Mouse (Mus musculus): ENCODE measurements at regions not wholly inside any gene's neighbourhood (a gene's known extent, or its start where the extent isn't known, plus 50 kb on each side); places are given as distances from the start of the nearest gene placed in this dataset.

DNA sequence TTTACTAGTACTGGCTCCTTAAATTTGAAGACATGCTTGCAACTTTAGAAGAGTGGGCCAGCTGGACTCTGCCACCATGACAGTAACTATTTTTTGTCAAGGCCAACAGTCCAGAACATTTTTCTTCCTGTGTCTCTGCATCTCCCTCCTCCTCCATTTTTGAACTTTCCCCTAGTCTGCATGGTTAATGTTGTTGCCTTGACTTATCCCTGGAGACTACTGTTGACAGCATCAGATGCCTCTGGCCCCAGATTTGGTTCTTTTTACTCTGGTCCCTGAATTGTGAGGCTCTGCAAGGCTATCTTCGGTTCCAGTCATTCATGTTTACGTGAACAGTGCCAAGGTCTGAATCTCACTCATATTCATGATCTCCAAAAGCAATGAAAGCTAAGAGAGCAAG, 724.4 kb upstream of the 2610301B20Rik start:
- DNase-seq = no peak

DNA sequence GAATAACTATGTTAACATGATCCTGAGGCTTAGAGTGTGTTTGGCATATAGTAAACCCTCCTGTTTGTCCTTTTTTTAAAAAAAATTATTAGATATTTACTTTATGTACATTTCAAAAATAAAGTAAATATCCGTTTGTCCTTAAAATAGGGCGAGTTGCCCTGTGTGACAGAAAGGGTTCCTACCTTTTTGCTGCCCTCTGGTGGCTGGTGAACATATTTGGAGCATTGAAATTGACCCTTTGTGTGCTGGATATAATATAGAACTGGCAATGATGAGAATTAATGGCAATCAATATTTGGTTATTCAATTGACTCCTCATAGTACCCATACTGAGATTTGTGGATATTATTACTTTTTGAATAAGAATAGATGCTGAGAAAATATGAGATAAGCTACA, 723.8 kb upstream of the 2610301B20Rik start:
- DNase-seq = peak; percentile 1

DNA sequence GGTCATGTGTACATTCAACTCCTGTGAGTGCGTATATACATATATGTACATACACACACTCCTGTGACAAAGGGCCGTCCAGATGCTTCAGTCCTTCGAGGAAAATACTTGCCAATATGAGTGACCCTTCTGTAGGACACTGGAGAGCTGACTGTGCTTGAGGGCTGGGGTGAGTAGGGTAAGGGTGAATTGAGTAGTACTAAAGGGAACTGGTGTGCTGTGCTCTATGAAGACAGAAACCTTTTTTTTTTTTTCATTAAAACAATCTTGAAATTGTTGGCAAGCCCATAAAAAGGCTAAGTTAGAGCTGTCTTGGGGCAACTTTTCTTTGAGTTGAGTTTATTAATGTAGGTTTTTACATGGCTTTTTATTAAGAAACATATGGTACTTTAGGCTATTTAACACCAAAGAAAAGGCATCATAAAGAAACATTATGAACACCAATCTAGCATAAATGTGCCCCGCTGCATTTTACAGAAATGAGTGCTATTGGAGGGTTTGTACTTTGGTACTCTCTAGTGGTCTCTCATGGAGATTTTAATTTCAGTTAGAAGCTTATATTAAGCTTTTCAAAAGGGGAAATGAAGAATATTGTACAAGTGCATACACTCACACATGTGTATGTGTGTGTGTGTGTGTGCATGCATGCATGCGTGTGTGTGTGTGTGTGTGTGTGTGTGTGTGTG, 718.5 kb upstream of the 2610301B20Rik start:
- no peak for DNase-seq

DNA sequence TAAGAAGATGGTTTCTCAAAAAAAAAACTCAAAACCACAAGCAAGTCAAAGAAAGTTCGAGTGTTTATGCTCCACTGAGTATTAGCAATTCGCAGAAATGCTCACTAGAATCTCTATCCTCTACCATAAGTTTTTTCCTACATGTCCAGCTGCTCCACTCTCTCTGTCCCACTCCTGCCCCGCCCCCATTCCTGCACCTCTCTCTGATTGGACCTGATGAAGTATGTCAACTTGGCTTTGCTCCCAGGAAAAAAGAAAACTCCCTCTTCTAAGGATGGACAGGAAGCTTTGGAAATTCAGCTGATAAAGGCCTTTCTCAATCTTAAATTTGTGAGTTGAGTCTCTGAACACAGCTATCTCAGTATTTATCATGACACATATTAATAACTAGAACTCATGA, 684.4 kb upstream of the 2610301B20Rik start:
- no peak for DNase-seq

DNA sequence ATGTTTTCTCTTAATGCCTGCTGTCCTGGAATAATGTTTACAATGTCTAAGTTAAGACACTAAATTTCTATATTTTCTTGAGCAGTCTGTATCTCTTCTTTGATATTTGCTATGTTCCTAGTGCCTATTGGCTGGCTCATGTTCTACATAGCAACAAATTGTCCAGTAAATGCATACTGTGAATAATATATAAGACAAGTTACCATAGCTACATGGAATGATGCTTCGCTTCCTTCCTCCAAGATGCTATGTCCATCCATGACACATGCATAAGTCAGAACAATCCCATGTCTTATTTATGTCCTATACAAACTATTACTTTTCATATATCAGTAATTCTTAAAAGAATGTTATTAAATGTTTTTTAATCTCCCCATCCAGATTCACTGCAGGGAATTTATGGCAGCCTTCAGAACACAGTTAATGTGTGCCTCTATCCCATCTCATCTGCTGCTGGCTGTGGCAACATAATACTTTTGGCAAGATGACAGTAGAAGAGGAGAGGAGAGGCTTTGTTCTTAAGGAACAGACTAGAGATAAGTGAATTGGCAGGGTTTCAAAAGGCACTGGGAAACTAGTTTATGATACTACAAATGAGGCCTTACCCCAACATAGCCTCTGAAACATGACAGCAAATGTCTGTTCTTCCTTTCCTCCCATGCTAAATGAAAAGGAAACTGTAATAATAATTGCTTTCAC, 676.9 kb upstream of the 2610301B20Rik start:
- DNase-seq = no peak

DNA sequence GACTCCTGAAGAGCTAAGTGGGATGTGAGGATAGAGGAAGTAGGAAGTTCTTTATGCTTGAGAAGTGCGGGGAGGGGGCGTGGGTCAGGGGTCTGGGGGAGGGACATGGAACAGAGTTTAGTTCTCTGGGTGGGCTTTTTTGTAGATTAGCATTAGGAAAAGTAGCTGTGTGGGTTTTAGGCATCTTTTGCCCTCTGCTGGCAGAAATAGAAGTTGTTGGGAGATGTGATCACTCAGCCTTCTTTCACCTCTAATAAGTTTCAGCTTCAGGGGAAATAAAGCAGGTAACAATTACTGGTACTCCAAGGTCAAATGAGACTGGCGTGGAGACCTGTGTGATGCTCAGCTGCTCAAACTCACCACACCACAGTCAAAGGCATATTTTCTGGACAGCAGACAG, 672.5 kb upstream of the 2610301B20Rik start:
- no peak for DNase-seq

DNA sequence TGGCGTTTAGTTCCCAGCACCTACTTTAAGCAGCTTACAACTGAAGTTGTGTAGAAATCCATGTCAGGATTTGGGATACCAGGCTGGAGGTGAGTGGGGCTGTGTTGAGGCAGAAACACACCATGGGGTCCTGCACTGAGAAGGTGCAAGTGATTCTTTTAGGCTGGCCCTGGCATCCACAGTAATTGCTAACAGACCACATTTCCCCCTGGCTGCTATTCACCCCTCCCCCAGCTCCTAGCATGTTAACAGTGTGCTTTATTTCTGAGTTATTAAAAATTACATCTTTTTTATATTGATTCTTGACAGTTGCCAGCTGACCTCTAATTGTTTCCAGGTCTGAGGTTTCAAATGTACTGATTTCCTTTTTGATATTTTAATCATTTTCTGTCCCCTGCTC, 670.1 kb upstream of the 2610301B20Rik start:
- no peak for DNase-seq

DNA sequence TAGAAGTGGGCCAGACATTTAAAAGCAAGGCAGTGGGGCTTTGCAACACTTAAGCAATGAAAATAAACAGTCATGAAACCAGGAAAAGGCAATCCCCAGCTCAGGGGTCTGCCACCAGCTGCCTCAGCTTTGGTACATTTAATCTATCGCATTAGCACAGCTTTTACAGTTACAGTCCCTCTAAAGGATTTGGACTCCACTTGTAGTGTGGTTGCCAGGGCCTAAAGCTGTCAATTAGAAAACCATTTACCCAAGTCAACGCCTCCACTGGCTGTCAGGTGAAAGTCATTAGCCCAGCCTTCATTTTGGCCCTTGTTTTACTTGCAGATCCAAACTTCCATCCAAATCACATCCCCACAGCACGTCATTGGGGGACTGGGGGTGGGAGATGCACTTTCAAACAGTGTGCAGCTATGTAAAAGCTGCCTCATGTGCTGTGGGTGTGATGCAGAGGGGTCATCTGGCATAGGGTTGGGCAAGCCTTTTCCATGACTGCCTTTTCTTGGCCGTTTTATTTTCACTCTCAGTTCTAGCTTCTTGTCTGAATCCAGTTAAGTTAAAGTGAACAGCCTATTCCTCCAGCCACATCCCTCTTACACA, 664.9 kb upstream of the 2610301B20Rik start:
- no peak for DNase-seq

DNA sequence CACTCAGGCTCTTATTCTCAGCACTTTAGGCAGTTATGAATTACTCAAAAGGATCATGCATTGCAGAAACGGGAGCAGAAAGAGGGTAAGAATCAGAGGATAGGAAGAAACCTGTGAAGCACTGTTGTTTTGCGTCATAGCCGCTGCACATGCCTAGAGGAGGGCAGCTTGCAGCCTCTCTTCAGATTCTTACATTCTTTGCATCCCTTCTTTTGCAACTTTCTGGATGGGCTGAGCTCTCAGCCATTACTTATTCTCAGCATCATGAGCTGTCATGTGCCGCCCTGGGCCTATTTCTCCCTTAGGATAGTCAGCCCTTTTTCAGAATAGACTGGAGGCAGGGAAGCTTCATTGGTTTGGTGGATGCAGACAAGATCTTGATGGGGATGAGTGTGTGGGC, 663.0 kb upstream of the 2610301B20Rik start:
- DNase-seq = no peak

DNA sequence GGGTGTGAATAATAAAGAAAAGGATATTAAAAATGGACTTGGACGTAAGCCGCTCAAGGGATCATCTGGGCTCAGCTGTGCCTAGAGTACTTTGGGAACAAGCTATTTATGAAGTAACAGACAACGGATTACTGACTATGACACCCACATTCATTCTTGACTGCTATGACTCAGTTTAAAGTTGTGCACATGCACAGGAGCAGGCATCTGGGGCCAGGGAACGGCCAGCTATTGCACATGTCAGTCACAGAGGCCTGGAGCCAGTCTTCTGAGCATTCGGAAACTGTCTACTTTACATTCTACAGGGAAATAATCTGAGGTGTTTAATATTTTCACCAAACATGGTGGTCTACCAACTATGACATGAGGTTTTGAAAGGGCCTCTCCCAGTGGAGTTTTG, 639.0 kb upstream of the 2610301B20Rik start:
- no peak for DNase-seq

DNA sequence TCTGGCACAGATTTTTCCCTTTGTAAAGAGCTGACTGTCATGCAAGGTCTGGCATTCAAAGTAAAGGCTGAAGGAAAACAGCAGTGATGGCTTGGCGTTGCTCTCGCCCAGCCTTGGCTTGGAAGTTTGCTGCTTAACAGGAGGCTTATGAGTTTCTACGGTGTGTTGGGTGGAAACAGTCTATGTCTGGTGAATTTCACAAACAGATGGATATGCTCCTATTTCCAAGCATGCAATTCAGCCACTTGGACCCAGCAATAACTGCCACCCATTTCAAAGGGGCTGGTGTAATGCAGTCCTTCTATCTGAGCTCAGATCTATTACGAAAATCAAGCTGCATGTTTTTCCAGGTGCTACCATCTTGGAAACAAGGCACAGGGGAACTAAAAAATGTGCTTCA, 632.2 kb upstream of the 2610301B20Rik start:
- DNase-seq = no peak

DNA sequence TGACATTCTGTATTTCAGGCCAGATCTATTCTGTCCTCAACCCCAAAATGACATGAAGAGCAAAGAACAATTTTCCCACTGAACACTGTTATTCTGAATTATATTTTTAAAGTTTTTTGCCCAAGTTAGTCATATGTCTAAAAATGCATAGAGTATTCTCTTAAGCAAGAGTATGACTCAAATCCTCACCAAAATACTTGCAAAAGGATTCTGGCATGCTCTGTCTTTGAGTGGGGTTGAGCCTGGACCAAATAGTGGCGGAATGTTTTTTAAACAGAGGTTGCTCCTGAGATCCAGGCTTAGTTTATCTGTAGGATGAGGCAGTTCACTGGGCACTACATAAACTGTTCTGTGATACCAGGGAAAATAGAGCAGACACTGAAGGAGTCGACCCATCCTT, 631.4 kb upstream of the 2610301B20Rik start:
- DNase-seq = no peak

DNA sequence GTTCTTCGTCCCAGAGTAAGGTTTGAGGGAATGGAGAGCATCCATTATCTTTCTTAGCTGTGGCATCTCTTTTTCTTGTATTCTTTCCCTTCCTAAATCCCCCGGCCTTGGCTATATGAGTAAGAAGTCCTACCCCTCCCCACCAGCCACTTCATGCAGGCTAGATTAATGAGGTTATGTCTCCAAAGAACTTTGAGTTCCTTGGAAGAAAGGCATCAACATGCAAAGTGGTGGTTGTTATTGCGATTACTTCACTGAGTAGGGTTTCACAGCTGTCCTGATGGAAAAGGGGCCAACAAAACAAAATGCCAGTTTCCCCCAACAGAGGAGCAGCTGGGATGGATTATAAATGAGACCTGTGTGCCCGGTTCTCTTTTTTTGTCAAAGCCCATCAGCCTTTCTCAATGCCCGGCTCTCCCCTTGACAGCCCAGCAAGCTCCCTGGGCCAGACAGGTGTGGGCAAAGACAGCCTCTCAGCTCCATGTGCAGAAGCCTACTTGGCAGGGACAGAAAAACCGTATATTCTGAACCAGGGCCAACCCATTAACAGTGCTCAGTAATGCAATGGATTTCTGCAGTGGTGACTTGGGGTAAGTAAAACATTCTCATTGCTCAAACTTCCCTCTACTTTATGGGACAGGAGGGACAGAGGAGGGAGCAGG, 620.1 kb upstream of the 2610301B20Rik start:
- no peak for DNase-seq

DNA sequence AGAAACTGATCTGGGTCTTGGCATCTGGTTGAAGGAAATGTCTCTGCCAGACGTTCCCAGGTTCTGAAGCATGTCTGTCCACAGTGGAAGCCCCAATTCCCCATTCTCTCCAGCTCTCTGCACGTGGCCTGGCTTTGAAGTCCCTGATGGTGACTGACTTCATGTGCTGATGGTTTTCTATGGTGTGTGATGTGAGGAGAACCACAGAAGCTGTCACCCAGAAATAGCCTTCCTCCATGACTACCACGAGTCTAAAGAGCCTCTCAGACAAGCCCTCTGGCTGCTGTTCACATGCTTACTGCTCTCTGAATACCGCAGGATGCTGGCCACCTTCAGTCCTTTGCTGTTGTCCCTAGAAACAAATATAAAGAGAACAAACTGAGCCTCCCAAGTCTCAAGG, 616.8 kb upstream of the 2610301B20Rik start:
- DNase-seq = no peak

DNA sequence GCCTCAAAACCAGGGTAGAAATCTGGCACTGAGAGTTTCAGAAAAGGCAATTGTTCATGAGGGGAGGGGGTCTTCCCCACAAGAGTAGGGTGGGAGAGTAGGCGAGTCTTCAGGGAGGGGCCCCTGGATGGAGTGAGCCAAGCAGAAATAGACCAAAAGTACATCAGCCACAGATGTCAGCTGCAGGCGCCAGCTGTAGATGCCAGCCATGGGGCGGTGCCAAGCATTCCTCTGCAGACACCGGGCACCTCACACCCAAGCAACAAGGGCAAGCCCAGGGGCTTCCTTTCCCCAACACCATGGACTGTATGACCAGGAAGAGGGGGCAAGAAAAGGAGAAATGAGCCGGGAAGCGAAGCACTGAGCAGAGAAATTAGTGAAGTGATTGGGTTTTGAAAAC, 613.9 kb upstream of the 2610301B20Rik start:
- DNase-seq = no peak

DNA sequence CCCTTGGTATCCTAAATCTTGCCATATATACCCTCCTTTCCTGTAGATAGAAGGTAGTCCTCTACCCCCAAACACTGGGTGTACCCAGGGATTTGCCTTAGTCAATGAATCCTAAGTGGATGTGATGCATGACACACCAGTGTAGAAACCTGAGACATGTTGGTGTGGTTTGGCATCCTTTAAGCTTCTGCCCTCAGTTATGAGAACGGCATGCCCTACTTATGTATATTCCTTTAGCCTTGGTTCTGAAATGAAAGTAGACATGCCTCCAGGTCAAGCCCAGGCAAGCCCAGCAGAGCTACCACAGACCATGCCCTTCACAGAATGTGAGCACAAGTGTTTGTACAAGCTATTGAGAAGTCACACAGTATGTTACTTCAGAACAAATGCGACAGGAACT, 608.4 kb upstream of the 2610301B20Rik start:
- no peak for DNase-seq

DNA sequence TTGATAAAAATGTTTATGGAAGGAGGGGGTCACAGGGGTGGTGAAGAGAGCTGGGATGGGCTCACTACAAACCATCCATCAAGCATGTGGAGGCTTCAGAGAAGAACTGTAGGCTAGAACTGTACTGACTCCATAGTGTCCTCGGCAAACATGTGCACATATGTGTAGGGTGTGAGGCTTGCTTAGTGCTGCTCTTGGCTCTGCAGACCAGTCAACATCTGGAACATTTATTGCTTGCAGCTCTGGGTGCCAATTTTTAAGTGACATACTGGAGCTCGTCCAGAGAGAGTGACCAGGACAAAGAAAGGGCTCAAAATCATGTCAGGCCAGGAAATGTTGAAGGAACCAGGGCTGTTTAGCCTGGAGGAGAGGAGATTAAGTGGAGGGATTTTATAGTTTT, 588.7 kb upstream of the 2610301B20Rik start:
- DNase-seq = no peak

DNA sequence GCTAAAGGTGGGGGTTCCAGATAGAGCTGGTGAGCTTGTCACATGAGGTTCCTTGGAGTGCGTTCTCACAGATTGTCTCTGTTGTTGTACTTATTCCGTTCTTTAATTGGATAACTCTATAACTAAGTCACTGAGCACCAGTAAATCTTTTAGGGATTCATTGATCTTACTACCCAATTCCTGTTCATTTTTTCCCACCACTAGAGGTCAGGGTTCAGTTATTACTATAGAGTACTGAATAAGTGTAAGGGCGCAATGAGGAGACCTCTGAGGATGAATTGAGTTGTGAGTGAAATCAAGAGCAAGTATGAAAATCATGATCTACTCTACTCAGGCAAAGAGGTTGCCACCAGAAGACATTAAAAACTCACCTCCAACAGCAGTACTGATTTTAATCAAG, 584.0 kb upstream of the 2610301B20Rik start:
- no peak for DNase-seq

DNA sequence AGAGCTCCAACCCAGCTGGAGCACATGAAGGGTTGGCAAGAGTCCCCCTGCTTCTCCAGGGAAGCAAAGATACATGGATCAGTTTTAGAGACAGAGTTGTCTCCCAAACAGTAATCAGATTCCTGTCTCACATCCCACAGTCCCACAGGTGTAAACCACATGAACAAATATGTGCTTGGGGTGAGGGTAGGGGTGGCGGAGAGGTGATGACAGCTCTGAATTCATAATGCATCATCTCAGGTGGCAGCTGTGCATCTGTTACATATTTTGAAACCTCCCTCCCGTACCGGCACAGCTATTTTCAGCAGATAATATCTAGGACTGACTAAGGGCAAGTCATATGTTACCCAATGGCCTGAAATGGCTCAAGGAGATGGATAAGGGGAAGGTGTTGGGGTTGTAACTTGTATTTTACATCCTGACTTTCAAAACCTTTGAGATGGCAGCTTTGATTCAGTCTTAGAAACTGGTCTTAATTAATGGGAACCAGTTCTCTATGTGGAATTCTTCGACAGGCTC, 579.2 kb upstream of the 2610301B20Rik start:
- DNase-seq = no peak

DNA sequence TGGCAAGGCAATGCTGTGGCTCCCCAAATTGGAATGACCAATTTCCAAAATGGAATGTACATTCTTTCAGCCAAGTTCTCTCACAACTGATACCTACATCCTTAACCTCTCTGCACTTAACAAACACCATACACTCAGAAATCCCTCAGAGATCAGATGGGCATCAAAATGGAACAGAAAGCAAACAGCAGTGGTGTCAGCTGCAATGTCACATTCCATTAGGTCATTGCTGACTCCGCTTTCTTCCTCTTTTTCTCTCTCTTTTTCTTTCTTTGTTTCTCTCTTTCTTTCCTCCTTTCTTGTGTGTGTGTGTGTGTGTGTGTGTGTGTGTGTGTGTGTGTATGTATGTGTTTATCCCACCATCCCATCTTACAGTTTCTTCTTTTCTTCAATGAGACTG, 578.1 kb upstream of the 2610301B20Rik start:
- DNase-seq = no peak

DNA sequence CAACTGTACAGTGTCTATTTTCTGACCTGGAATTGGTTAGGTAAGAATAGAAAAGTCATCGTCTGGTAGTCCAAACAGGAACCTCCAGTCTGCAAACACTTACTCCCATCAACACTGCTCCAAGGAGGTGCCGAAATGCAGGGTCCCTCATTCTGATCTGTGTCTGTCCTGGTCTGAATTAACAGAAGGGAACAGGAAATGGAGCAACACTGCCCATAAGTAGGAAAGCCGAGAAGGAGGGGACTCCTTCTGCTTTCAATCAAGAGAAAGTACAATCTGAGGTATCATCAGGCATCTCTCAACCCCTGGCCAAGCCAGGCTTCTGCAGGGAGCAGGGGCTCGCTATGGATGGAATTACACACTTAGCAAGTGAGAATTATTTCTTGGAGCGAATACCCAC, 562.4 kb upstream of the 2610301B20Rik start:
- DNase-seq = no peak

DNA sequence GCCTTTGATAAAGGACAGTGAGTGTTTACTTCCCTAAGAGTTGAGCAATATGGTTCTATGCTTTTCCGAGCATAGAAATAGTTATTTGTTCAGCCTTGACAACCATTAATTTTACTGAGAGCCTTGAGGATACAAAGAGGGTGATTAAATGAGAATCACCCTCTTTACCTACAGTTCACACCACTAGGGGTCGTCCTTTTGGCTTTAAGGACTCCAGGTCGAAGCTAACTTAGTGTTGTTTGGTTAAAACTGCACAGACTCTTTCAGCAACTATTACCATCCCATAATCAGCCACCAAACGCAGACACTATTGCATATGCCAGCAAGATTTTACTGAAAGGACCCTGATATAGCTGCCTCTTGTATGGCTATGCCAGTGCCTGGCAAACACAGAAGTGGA, 559.2 kb upstream of the 2610301B20Rik start:
- no peak for DNase-seq

DNA sequence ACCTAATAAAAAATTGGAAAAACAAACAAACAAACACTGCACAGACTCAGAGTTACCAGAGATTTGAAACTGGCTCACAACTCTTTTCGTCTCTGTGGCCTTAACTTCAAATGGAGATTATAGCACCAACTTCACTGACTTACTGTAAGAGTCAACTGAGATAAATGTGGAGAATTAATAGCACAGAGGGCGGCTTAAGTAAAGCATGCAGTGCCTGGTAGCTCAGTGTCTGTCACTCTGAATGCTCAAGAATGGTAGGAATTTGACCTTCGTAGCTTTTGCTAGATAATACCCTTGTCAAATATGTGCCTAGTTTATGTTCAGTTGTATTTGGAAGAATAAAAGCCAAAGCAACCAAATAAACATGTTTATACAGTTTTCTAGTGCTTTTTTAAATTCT, 558.4 kb upstream of the 2610301B20Rik start:
- DNase-seq = no peak

DNA sequence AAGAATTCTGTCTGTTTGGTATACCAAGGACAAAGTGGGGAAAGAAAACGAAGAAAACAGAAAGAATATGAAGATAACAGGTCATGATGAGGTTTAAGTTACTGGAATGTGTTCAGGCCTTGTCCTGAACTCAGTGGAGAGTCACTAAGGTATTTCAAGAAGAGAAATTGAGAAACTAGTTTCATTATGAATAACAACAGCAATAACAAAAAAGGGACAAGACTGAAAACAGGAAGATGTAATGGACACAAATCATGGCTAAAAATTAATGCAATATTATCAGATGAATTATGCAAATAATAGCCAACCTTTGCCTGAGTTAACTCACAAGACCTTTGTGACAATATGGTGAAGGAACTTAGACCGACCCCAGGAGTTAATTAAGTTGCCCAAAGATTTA, 530.2 kb upstream of the 2610301B20Rik start:
- no peak for DNase-seq

Measured in thymus, postnatal 25 days (tissue).